Mouse (Mus musculus) adrenal gland, adult 8-10 months (tissue): ENCODE data around the gene Efcc1. TPM values are rescaled to one million over a fixed set of nuclear protein-coding genes. Genes with fewer than 3 reads are reported as not detected.

ENCODE experiments used
- DNase-seq: peaks from one replicate; pipeline ENCODE4 v3.0.0; 2022
- total RNA-seq, 4 experiments: library from RNA; stranded (reverse); gene quantifications; 2 replicates each; pipeline ENCODE4 v1.2.4; 2022

The Efcc1 gene
- total RNA-seq = under 1 TPM; 0.54 to 0.78 (median 0.65) TPM

- no peak for DNase-seq
Measured at GRCm38 (mm10) chr6:87730591-87731462, at the start of gene Efcc1. Gene Efcc1 (plus strand): TSS chr6:87730869.

GRCm38 (mm10) chr6:87695947-87696346 is 34.7 kb upstream of the Efcc1 start:
- no peak for DNase-seq

- DNase-seq = no peak
Measured at GRCm38 (mm10) chr6:87696544-87696943, 34.1 kb upstream of the Efcc1 start.

- no peak for DNase-seq
Measured at GRCm38 (mm10) chr6:87706246-87706645, 24.4 kb upstream of the Efcc1 start.

GRCm38 (mm10) chr6:87712311-87712710 is 18.4 kb upstream of the Efcc1 start:
- DNase-seq = no peak

DNA sequence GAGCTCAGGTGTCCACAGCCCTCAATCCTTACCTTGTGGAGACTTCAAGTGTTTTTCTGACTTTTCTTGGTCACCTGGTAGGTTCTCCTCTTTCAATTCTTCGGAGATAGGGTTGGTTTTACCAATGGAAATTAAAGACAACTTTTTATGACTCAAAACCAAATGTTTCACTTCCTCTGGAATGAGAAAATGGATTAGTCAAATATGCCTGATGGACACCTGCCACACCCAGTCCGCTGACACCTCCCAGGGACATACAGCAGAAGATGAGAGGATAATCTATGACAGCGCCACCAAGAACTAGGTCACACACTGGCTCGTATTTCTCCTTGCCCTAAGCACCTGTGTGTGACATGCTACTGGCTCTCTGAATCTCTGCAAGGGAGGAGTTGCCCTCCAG is 16.6 kb upstream of the Efcc1 start:
- DNase-seq = no peak

- DNase-seq = no peak
Measured at GRCm38 (mm10) chr6:87722631-87723030, 8.0 kb upstream of the Efcc1 start.

- no peak for DNase-seq
Measured at GRCm38 (mm10) chr6:87725267-87725912, 5.3 kb upstream of the Efcc1 start.

GRCm38 (mm10) chr6:87728102-87728501 is 2.6 kb upstream of the Efcc1 start:
- no peak for DNase-seq

GRCm38 (mm10) chr6:87730141-87730540 is 528 bp upstream of the Efcc1 start:
- DNase-seq = no peak

DNA sequence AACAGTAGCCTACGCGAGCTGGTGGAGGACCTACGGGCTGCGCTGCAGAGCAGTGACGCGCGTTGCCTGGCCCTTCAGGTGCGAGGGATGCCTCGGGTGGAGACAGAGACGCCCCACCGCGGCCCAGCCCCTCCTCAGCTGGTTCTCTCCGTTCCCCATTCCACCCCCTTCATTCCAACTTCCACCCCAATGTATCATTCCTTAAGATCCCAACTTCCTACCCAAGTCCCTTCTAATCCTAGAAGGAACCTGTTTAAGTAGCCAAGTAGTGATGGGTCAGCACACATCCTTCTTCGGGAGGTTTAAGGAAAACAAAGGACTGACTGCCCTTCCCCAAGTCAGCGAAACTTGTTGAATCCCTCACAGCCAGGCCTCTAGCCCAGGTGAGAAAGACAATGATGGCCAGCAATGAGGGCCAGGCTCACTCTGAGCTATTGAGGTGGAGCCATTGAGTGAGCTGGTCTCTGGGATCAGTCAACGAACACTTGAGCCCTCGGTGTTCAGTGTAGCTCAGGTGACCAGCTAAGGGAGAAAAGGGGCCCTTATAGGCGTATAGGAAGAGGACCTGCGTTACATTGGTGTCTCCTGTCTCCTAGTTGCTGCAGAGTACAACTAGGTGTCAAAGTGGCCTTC is 910 bp downstream of the Efcc1 start:
- DNase-seq = no peak

DNA sequence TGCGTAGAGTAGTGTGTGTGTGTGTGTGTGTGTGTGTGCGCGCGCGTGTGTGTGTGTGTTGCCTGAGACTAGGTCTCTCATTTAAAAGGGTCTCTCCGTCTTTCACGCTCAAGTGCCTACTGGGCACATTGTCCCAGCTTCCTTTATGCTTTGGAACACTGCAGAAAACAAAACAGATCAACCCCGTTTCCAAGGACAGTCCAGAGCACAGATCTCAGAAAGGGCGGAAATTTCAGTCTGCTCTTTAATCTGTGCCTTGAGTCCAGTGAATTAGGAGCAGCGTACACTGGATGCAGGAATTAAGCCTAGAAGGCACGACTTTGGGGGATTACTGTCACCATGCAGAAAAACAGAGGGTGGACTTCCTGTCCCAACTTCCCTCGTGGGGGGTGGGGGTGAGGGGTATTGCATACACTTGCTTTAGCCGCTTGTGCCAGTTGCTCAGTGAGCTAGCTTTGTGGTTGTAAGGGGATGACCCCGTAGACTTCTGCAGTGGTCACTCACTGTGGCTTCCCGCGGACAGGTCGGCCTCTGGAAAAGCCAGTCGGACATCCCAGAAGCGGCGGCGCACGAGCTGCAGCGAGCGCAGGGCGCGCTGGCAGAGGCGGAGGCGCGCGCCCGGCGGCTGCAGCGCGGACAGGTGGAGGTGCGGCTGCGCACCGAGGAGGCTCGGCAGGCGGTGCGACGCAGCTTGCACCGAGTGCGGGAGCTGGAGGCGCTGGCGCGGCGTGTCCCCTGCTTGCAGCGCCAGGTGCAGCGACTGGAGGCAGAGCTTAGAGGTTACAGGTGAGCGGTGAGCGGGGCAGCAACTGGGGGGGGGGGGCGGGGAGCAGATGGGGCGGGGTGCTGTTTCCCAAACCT is 1.7 kb downstream of the Efcc1 start:
- no peak for DNase-seq

DNA sequence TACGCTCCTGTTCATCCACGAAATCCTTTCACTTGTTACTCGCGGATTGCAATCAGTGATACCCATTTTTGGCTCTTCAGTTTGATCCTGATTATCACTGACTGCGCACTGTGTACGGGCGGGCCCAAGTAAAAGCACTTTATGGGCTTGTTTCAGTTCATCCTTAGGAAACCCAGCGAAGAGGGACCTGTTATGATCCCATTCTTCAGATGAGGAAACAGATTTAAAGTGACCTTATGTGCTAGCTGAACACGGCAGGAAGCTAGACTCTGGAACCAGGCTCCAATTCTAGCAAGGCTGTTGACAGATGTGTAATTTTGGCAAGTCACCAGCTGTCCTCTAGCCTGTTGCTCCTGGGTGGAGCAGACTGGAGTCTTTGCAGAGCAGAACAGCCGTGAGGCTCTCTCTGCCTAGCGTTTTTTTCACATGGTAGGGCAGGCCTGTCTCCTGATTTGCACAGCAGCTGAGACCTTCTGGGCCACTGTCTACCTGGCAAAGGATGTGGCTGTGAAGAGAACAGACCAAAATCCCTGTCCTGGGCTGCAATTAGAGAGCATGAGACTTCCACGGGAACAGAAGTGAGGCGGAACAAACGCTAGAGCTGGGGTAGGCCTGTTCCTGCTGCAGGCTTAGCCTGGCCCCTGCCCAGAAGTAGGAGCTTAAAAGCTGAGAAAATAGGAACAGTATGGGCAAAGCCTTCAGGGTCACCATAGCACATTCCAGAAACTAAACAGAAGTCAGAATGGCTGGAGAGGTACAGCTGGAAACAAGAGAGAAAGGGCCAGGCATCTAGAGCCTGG is 2.7 kb downstream of the Efcc1 start:
- no peak for DNase-seq

DNA sequence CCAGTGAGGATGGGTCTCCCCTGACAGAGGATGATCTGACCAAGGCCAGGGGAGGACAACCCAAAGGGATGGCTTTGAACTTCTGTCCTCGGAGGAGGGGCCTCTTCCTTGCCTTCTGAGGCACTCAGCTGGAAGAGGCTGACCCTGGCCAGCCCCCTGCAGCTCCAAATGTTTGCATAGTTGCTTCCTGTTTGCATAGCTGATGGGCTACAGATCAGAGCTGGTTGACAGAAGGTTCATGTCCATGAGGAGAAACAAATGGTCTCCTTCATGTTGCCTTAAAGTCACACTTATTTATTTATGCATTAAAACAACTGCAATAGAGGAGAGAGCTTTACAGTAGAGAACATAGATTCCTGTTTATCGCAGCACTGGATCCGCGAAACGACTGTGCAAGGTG is 3.5 kb downstream of the Efcc1 start:
- DNase-seq = no peak

DNA sequence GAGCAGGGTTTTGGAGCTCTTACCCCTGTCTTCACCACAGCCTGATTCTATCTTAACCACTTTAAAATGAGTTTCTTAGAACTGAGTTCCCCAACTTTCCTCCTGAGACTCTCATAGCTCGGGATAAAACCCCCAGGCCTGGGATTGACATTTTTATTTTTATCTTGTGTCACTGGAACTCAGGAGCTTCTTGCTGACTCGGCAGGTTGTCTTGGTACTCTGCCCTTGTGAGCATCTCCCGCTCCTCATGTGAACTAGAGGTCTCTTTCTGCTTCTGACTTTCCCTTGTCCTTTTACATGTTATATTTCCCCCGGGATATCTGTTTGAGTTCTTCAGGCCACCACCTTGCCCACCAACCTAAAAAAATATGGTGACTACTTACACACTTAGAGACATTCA is 6.3 kb downstream of the Efcc1 start:
- no peak for DNase-seq

DNA sequence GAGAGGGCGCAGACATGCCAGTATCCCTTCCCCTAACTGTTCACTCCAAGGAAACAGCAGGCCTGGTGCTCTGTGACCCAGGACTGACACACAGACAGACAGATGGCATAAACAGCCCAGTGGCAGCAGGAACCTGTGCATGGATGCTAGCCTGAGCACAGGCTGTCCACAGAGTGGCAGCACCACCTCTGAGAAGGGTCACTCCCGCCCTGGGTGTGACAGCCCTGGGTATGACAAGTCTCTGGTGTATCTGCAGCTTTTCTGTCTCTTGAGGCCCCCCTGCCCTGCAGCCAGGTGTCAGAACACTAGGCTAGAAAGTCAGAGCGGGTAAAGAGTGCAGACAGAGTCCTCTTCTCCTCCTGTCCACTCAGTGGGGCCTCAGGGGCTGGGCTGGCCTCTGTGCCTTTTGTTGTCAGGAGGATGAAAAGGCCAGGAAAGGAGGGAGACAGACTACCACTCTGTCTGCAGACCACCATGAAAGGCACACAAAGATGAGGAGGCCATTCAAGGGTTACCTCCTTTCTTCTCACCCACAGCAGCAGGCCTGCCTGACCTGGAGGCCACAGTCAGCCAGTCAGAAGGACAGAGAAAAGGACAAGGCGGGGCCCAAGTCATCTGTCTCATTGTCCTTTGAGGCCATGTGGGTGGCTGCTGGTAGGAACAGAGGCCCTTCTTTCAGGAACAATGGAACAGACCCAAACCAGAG is 7.4 kb downstream of the Efcc1 start:
- DNase-seq = no peak

GRCm38 (mm10) chr6:87739898-87740297 is 9.2 kb downstream of the Efcc1 start:
- no peak for DNase-seq

- DNase-seq = no peak
Measured at GRCm38 (mm10) chr6:87740496-87740895, 9.8 kb downstream of the Efcc1 start.

- DNase-seq = no peak
Measured at GRCm38 (mm10) chr6:87741978-87742377, 11.3 kb downstream of the Efcc1 start.

- no peak for DNase-seq
Measured at GRCm38 (mm10) chr6:87742804-87743203, 12.1 kb downstream of the Efcc1 start.

- DNase-seq = no peak
Measured at GRCm38 (mm10) chr6:87743281-87743680, 12.6 kb downstream of the Efcc1 start.
